25 mouse cellular contexts compared by ENCODE assay signal in the genomic region with DNA sequence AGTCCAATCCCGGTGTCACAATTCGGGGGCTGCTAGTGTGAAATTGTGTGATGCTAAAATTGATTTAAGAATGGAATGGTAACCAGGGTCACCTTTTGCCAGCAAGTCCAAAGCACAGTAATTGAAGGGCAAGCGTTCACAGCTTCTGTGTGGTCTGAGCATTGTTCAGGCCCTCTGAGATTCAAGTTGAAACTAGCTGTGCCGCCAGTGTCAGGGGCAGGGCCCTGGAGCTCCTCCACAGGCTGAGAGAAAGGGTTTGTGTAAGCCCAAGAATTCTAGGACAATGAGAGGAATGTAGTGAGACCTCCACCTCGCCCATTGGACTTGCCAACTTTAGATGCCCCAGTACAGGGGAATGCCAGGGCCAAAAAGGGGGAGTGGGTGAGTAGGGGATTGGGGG.
"Had no signal": no experiment of that assay in that cellular context is flagged by ENCODE, and none has a peak within 500 bp of the region (broad histone marks: within the 10 kb centered on the region; RNA-seq: fewer than 3 reads in every experiment).

No protein-coding gene starts in this region.

- H3K27me3 ChIP-seq: kidney, embryonic 15.5 days; limb, embryonic 12.5 days; limb, embryonic 15.5 days; megakaryocyte, embryonic 14.5 days; midbrain, embryonic 13.5 days; neural tube, embryonic 13.5 days; stomach, embryonic 15.5 days had no signal

- H3K36me3 ChIP-seq: kidney, embryonic 15.5 days; limb, embryonic 12.5 days; limb, embryonic 15.5 days; midbrain, embryonic 10.5 days; midbrain, embryonic 13.5 days; neural tube, embryonic 13.5 days; stomach, embryonic 15.5 days had no signal

- DNase-seq: kidney, postnatal 10 days; kidney, postnatal 36 days; left cerebral cortex, postnatal 4 days; liver, postnatal 0 days; lung, embryonic 14.5 days; lung, postnatal 36 days; retina, postnatal 1 day; right cerebral cortex, postnatal 25 days; spleen, adult 18-20 months; thymus, adult 2 months; thymus, postnatal 14 days; thymus, postnatal 4 days had no signal

- H3K4me1 ChIP-seq: kidney, embryonic 15.5 days; limb, embryonic 15.5 days; megakaryocyte, embryonic 14.5 days; midbrain, embryonic 13.5 days; neural tube, embryonic 13.5 days; stomach, embryonic 15.5 days had no signal

- H3K9ac ChIP-seq: kidney, embryonic 15.5 days; limb, embryonic 12.5 days; limb, embryonic 15.5 days; liver, embryonic 14.5 days; liver, postnatal 0 days; lung, embryonic 14.5 days; midbrain, embryonic 13.5 days; neural tube, embryonic 13.5 days; stomach, embryonic 15.5 days had no signal

- H3K9me3 ChIP-seq: kidney, embryonic 15.5 days; limb, embryonic 12.5 days; limb, embryonic 15.5 days; megakaryocyte, embryonic 14.5 days; midbrain, embryonic 10.5 days; midbrain, embryonic 13.5 days; neural tube, embryonic 13.5 days; stomach, embryonic 15.5 days had no signal

- H3K4me2 ChIP-seq: kidney, embryonic 15.5 days; limb, embryonic 12.5 days; limb, embryonic 15.5 days; liver, embryonic 11.5 days; lung, embryonic 14.5 days; midbrain, embryonic 13.5 days; neural tube, embryonic 13.5 days; stomach, embryonic 15.5 days had no signal

- ATAC-seq: liver, postnatal 0 days; lung, postnatal 0 days; midbrain, embryonic 13.5 days; midbrain, embryonic 16.5 days had no signal

- H3K27ac ChIP-seq: kidney, embryonic 15.5 days; limb, embryonic 12.5 days; limb, embryonic 15.5 days; liver, embryonic 14.5 days; midbrain, embryonic 10.5 days; midbrain, embryonic 13.5 days; neural tube, embryonic 13.5 days; stomach, embryonic 15.5 days had no signal

- H3K4me3 ChIP-seq: kidney, embryonic 15.5 days; limb, embryonic 12.5 days; limb, embryonic 15.5 days; megakaryocyte, embryonic 14.5 days; midbrain, embryonic 10.5 days; midbrain, embryonic 13.5 days; myocyte; neural tube, embryonic 13.5 days; stomach, embryonic 15.5 days had no signal
